Mouse (Mus musculus) testis, adult 2 months (tissue): ENCODE measurements around the gene Notum. TPM values are rescaled to one million over a fixed set of nuclear protein-coding genes. Genes with fewer than 3 reads are reported as not detected.
A peak's percentile ranks its signal among the peaks of the same experiment; 100 is the strongest.

Experiments used
- H3K27ac ChIP-seq: fragments of 200-500 bp; 2 replicates; pipeline ENCODE4 v1.5.1; 2012; ENCODE audit warnings: low read depth, low read length; ENCODE audit not compliant: control insufficient read depth, insufficient read depth
- H3K27me3 ChIP-seq: fragments of 200-500 bp; 2 replicates; pipeline ENCODE4 v1.6.1; 2012; ENCODE audit warnings: mild to moderate bottlenecking, low read length, moderate library complexity; ENCODE audit not compliant: control insufficient read depth, insufficient read depth
- H3K36me3 ChIP-seq: fragments of 200-500 bp; 2 replicates; pipeline ENCODE4 v1.6.1; 2012; ENCODE audit warnings: mild to moderate bottlenecking, low read length; ENCODE audit not compliant: control insufficient read depth, insufficient read depth
- H3K4me1 ChIP-seq: fragments of 200-500 bp; 2 replicates; pipeline ENCODE4 v1.6.1; 2012; ENCODE audit warnings: low read length; ENCODE audit not compliant: control insufficient read depth, insufficient read depth
- H3K4me3 ChIP-seq: fragments of 200-500 bp; 2 replicates; pipeline ENCODE4 v1.5.1; 2012; ENCODE audit warnings: low read depth, mild to moderate bottlenecking, low read length, moderate library complexity, mixed read lengths; ENCODE audit not compliant: control insufficient read depth
- CTCF ChIP-seq: fragments of 200-500 bp; IDR thresholded peaks from 2 replicates; pipeline ENCODE4 v1.5.1; 2012; ENCODE audit warnings: low read depth, mild to moderate bottlenecking, inconsistent platforms, low read length, moderate library complexity; ENCODE audit not compliant: control insufficient read depth, insufficient read depth, insufficient replicate concordance
- POLR2A ChIP-seq: fragments of 200-500 bp; IDR thresholded peaks from 2 replicates; pipeline ENCODE4 v1.6.1; 2012; ENCODE audit warnings: low read depth, mild to moderate bottlenecking, inconsistent platforms, low read length, moderate library complexity; ENCODE audit not compliant: control insufficient read depth
- polyA plus RNA-seq: library from polyadenylated mRNA; depleted of rRNA; stranded (reverse); fragments of >200 nt; gene quantifications from 2 replicates; pipeline ENCODE4 v1.2.3, GENCODE M21; 2012; rRNA removed

Notum gene
- polyA plus RNA-seq, 1 experiment = 0.36 TPM

GRCm38 (mm10) chr11:120613481-120613972 lies 47.4 kb downstream of the Notum start:
- H3K4me3 ChIP-seq = no peak overlapping the region
- no peaks in the 10 kb centered on the region for H3K27me3 ChIP-seq
- TF ChIP-seq CTCF (no peak), POLR2A (no peak)
- peaks cover 21% of the 10 kb centered on the region for H3K4me1 ChIP-seq
- H3K36me3 ChIP-seq = no peaks in the 10 kb centered on the region; the same call in 1 of the 2 replicates
- no peak overlapping the region for H3K27ac ChIP-seq

- H3K4me3 ChIP-seq = no peak overlapping the region
- no peak for TF ChIP-seq POLR2A
- TF ChIP-seq CTCF = peak; percentile 86; the same call in 1 of the 2 replicates
- H3K4me1 ChIP-seq = peaks cover 19% of the 10 kb centered on the region
- H3K27me3 ChIP-seq = no peaks in the 10 kb centered on the region
- H3K27ac ChIP-seq = no peak overlapping the region
- H3K36me3 ChIP-seq = no peaks in the 10 kb centered on the region; the same call in 1 of the 2 replicates
Measured at GRCm38 (mm10) chr11:120612763-120613162, 48.2 kb downstream of the Notum start.

DNA sequence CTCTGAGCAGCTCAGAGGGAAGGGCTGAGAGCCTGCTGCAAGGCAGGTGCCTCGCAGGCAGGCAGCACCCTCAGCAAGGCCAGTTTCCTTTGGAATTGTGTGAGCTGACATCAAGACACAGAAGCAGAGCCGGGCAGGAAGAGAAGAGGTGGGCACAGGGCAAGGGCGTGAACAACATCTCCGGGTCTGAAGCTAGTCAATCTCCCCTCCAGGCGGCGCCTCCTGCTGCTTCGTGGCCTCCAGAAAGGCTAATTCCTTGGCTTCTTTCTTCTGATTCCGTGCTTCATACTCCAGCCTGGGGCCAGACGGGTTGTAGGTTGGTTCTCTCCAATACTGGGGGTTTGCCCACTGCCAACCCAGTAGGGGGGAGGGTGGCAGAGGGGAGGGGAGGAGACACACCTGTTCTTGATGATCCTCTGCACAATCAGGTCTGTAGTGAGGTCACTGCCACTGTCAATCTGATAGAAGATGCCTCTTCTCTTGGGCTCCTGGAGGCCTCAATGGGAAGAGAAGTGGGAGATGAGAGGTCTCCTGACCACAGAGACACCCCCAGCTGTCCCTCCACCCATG lies 50.4 kb downstream of the Notum start:
- H3K4me1 ChIP-seq = peaks cover 14% of the 10 kb centered on the region
- no peaks in the 10 kb centered on the region; the same call in 1 of the 2 replicates for H3K36me3 ChIP-seq
- H3K27ac ChIP-seq = no peak overlapping the region
- TF ChIP-seq POLR2A (no peak), CTCF (no peak)
- H3K27me3 ChIP-seq = no peaks in the 10 kb centered on the region
- H3K4me3 ChIP-seq = no peak overlapping the region

- peaks cover 14% of the 10 kb centered on the region for H3K4me1 ChIP-seq
- no peaks in the 10 kb centered on the region for H3K27me3 ChIP-seq
- TF ChIP-seq CTCF = no peak
- 0 out of 2 replicates have a peak, but pooled peaks have one; percentile 0 for TF ChIP-seq POLR2A
- peak overlapping the region; percentile 71 for H3K4me3 ChIP-seq
- H3K36me3 ChIP-seq = no peaks in the 10 kb centered on the region; the same call in 1 of the 2 replicates
- no peak overlapping the region for H3K27ac ChIP-seq
Measured at GRCm38 (mm10) chr11:120609250-120609649, 51.7 kb downstream of the Notum start.

- TF ChIP-seq CTCF (no peak), POLR2A (peak; percentile 21; the same call in 1 of the 2 replicates)
- Histone ChIP-seq H3K27me3 (no peaks in the 10 kb centered on the region), H3K4me1 (peaks cover 14% of the 10 kb centered on the region), H3K36me3 (no peaks in the 10 kb centered on the region; the same call in 1 of the 2 replicates), H3K27ac (0 out of 2 replicates have a peak within 1 kb of the TSS, but pooled peaks have one; percentile 9), H3K4me3 (peak within 1 kb of the TSS; percentile 71)
Measured at GRCm38 (mm10) chr11:120608241-120609034, 52.5 kb downstream of the Notum start, which contains the start of gene Npb. Gene Npb, plus strand, starts transcription at chr11:120608477.

GRCm38 (mm10) chr11:120606764-120607163 lies 54.2 kb downstream of the Notum start:
- Histone ChIP-seq H3K27ac (no peak overlapping the region), H3K4me3 (no peak overlapping the region), H3K4me1 (peaks cover 14% of the 10 kb centered on the region), H3K36me3 (peaks cover 2% of the 10 kb centered on the region; the same call in 1 of the 2 replicates), H3K27me3 (no peaks in the 10 kb centered on the region)
- TF ChIP-seq POLR2A (no peak), CTCF (no peak)

DNA sequence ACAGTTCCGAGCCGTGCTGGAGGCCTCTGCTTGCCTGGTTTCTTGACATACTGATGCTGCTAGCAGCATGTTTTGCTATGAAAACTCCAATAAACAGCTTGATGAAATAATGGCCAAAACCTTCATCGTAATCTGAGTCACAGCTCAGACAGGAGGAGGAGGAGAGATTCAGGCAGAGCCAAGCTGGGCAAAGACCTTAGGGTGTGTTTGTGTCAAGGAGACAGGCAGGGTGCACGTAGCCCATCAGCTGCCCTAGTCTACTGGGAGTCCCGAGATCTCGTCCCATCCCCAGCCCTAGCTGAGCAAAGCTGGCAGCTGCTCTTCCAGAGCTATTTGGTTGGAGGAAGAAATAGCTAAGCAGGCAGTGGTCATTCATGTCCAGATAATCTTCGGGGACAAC lies 55.3 kb downstream of the Notum start:
- no peak for TF ChIP-seq CTCF
- TF ChIP-seq POLR2A = no peak
- no peak overlapping the region for H3K4me3 ChIP-seq
- peaks cover 2% of the 10 kb centered on the region; the same call in 1 of the 2 replicates for H3K36me3 ChIP-seq

More for the DNA sequence above, 55.3 kb downstream of the Notum start:
- Histone ChIP-seq H3K27me3 (no peaks in the 10 kb centered on the region), H3K4me1 (peaks cover 14% of the 10 kb centered on the region), H3K27ac (no peak overlapping the region)

Other genes starting within 250 kb of the Notum start
- gene Nploc4, start 223.5 kb downstream of the Notum start, polyA plus RNA-seq = 75.8 and 79.3 TPM in 2 replicates
- 0.47 and 0.51 TPM in 2 replicates for gene Tspan10, start 218.5 kb downstream of the Notum start, polyA plus RNA-seq
- 1.5 and 1.9 TPM in 2 replicates for gene Pde6g, start 207.7 kb downstream of the Notum start, polyA plus RNA-seq
- gene Oxld1, start 203.1 kb downstream of the Notum start, polyA plus RNA-seq = 6.3 and 7.1 TPM in 2 replicates
- gene Ccdc137, start 203.1 kb downstream of the Notum start, polyA plus RNA-seq = 5.6 and 6.9 TPM in 2 replicates
- 15.8 and 20.5 TPM in 2 replicates for gene Arl16, start 193.6 kb downstream of the Notum start, polyA plus RNA-seq
- gene Mrpl12, start 176.6 kb downstream of the Notum start, polyA plus RNA-seq = 84.6 and 94.8 TPM in 2 replicates
- 68.3 and 75.0 TPM in 2 replicates for gene Slc25a10, start 169.3 kb downstream of the Notum start, polyA plus RNA-seq
- 0.07 and 0.18 TPM in 2 replicates for gene Gcgr, start 130.5 kb downstream of the Notum start, polyA plus RNA-seq
- 196 and 204 TPM in 2 replicates for gene Mcrip1, start 111.4 kb downstream of the Notum start, polyA plus RNA-seq
- 31.2 and 31.6 TPM in 2 replicates for gene Ppp1r27, start 110.0 kb downstream of the Notum start, polyA plus RNA-seq
- gene P4hb, start 87.9 kb downstream of the Notum start, polyA plus RNA-seq = 46.7 and 55.1 TPM in 2 replicates
- gene Arhgdia, start 79.6 kb downstream of the Notum start, polyA plus RNA-seq = 94.7 and 101 TPM in 2 replicates
- gene Alyref, start 62.8 kb downstream of the Notum start, polyA plus RNA-seq = 22.8 and 23.6 TPM in 2 replicates
- 178 and 209 TPM in 2 replicates for gene Anapc11, start 62.8 kb downstream of the Notum start, polyA plus RNA-seq
- gene Npb, start 52.7 kb downstream of the Notum start, polyA plus RNA-seq = 24.6 and 26.3 TPM in 2 replicates
- gene Pcyt2, start 43.2 kb downstream of the Notum start, polyA plus RNA-seq = 106 and 116 TPM in 2 replicates
- gene Sirt7, start 35.9 kb downstream of the Notum start, polyA plus RNA-seq = 22.3 and 23.9 TPM in 2 replicates
- gene Mafg, start 27.6 kb downstream of the Notum start, polyA plus RNA-seq = 9.5 and 10.4 TPM in 2 replicates
- 0.98 and 1.5 TPM in 2 replicates for gene Pycr1, start 17.4 kb downstream of the Notum start, polyA plus RNA-seq
- 0.61 TPM in 1 of 2 replicates, not detected in the other for gene Myadml2, start 13.0 kb downstream of the Notum start, polyA plus RNA-seq
- gene Aspscr1, start 11.8 kb upstream of the Notum start, polyA plus RNA-seq = 234 and 253 TPM in 2 replicates
- gene Cenpx, start 52.6 kb upstream of the Notum start, polyA plus RNA-seq = 54.5 and 59.7 TPM in 2 replicates
- 10.7 and 12.3 TPM in 2 replicates for gene Lrrc45, start 52.8 kb upstream of the Notum start, polyA plus RNA-seq
- gene Rac3, start 60.3 kb upstream of the Notum start, polyA plus RNA-seq = 3.1 and 4.1 TPM in 2 replicates
- gene Dcxr, start 66.1 kb upstream of the Notum start, polyA plus RNA-seq = 3.7 and 5.5 TPM in 2 replicates
- 7.7 and 9.4 TPM in 2 replicates for gene Cbr2, start 70.9 kb upstream of the Notum start, polyA plus RNA-seq
- gene Hmga1b, start 101.6 kb upstream of the Notum start, polyA plus RNA-seq = 7.0 and 8.7 TPM in 2 replicates
- gene Rfng, start 123.0 kb upstream of the Notum start, polyA plus RNA-seq = 11.1 and 11.3 TPM in 2 replicates
- 233 and 245 TPM in 2 replicates for gene Gps1, start 123.1 kb upstream of the Notum start, polyA plus RNA-seq
- gene Dus1l, start 135.2 kb upstream of the Notum start, polyA plus RNA-seq = 51.1 and 51.7 TPM in 2 replicates
- 71.2 and 72.1 TPM in 2 replicates for gene Fasn, start 163.4 kb upstream of the Notum start, polyA plus RNA-seq